Mouse (Mus musculus) myocyte (in vitro differentiated cells): ENCODE data around the gene Alkbh7. TPM values are rescaled to one million over a fixed set of nuclear protein-coding genes. Genes with fewer than 3 reads are reported as not detected.

Experiments
- H3K27me3 ChIP-seq: one replicate; pipeline ENCODE4 v1.6.1; 2011; ENCODE audit not compliant: control insufficient read depth, insufficient read depth, insufficient read length
- H3K36me3 ChIP-seq: one replicate; pipeline ENCODE4 v1.6.1; 2011; ENCODE audit not compliant: control insufficient read depth, insufficient read depth
- H3K4me2 ChIP-seq: one replicate; pipeline ENCODE4 v1.6.1; 2011; ENCODE audit warnings: low read depth, control low read depth
- H3K4me3 ChIP-seq: one replicate; pipeline ENCODE4 v1.5.1; 2011; ENCODE audit warnings: mild to moderate bottlenecking, control low read depth, moderate library complexity
- H3K79me2 ChIP-seq: one replicate; pipeline ENCODE4 v1.6.1; 2011; ENCODE audit not compliant: control insufficient read depth, insufficient read depth
- H3ac ChIP-seq: one replicate; pipeline ENCODE4 v1.6.1; 2011; ENCODE audit not compliant: control insufficient read depth, insufficient read length
- CEBPB ChIP-seq: IDR thresholded peaks from 2 replicates; pipeline ENCODE4 v1.6.1; 2011; ENCODE audit warnings: mild to moderate bottlenecking, moderate library complexity; ENCODE audit not compliant: poor library complexity, insufficient read depth, severe bottlenecking
- E2F4 ChIP-seq: IDR thresholded peaks from one replicate; pipeline ENCODE4 v1.6.1; 2011; ENCODE audit warnings: mild to moderate bottlenecking, control low read depth, moderate library complexity; ENCODE audit not compliant: insufficient read depth
- MAX ChIP-seq: IDR thresholded peaks from one replicate; pipeline ENCODE4 v1.6.1; 2011; ENCODE audit warnings: low read depth, mild to moderate bottlenecking, control low read depth
- MYOD1 ChIP-seq, 3 experiments: IDR thresholded peaks; one replicate each; pipeline ENCODE4 v1.6.1; 2011; ENCODE audit warnings: control low read depth in 2 of 3, low read depth in 2 of 3, mild to moderate bottlenecking in 2 of 3, moderate library complexity in 1 of 3; ENCODE audit not compliant: insufficient read length in 2 of 3, control insufficient read depth in 1 of 3
- MYOG ChIP-seq, 3 experiments: IDR thresholded peaks; one replicate each; pipeline ENCODE4 v1.6.1; 2011; ENCODE audit warnings: control low read depth in 2 of 3, low read depth in 2 of 3, mild to moderate bottlenecking in 2 of 3; ENCODE audit not compliant: insufficient read length in 2 of 3, control insufficient read depth in 1 of 3, insufficient read depth in 1 of 3
- POLR2A ChIP-seq: IDR thresholded peaks from one replicate; pipeline ENCODE4 v1.6.1; 2011; ENCODE audit warnings: low read depth, mild to moderate bottlenecking, control low read depth, moderate library complexity; ENCODE audit not compliant: insufficient read length
- POLR2AphosphoS2 ChIP-seq: IDR thresholded peaks from one replicate; pipeline ENCODE4 v1.6.1; 2011; ENCODE audit warnings: low read depth, control low read depth; ENCODE audit not compliant: insufficient read length
- REST ChIP-seq: IDR thresholded peaks from one replicate; pipeline ENCODE4 v1.6.1; 2011; ENCODE audit warnings: mild to moderate bottlenecking, control low read depth, moderate library complexity; ENCODE audit not compliant: insufficient read depth, insufficient read length
- SRF ChIP-seq: IDR thresholded peaks from one replicate; pipeline ENCODE4 v1.6.1; 2011; ENCODE audit warnings: low read depth; ENCODE audit not compliant: control insufficient read depth, insufficient read length
- TCF12 ChIP-seq: IDR thresholded peaks from one replicate; pipeline ENCODE4 v1.6.1; 2011; ENCODE audit warnings: mild to moderate bottlenecking, control low read depth; ENCODE audit not compliant: poor library complexity, insufficient read depth, severe bottlenecking
- TCF3 ChIP-seq: IDR thresholded peaks from one replicate; pipeline ENCODE4 v1.6.1; 2011; ENCODE audit warnings: low read depth, control low read depth; ENCODE audit not compliant: insufficient read length
- USF1 ChIP-seq: IDR thresholded peaks from one replicate; pipeline ENCODE4 v1.6.1; 2011; ENCODE audit warnings: low read depth, mild to moderate bottlenecking, control low read depth, moderate library complexity
- polyA plus RNA-seq: library from polyadenylated mRNA; unstranded; fragments of >200 nt; fragmentation: generic; extraction: Trizol; gene quantifications from one replicate; pipeline ENCODE4 v1.2.1, GENCODE M21; 2012; ENCODE audit warnings: missing spikeins

The Alkbh7 gene
- polyA plus RNA-seq, 1 experiment = 61.9 TPM

- Histone ChIP-seq H3ac (no peak overlapping the region), H3K36me3 (no peaks in the 10 kb centered on the region), H3K4me3 (no peak overlapping the region), H3K79me2 (no peaks in the 10 kb centered on the region), H3K4me2 (no peak overlapping the region), H3K27me3 (peaks cover 12% of the 10 kb centered on the region)
- TF ChIP-seq CEBPB = no peak
- TF ChIP-seq POLR2A = no peak
Observed at GRCm38 (mm10) chr17:56984886-56985285, 12.3 kb upstream of the Alkbh7 start.

GRCm38 (mm10) chr17:56985656-56986055 is 11.5 kb upstream of the Alkbh7 start:
- H3K27me3 ChIP-seq = peaks cover 12% of the 10 kb centered on the region

GRCm38 (mm10) chr17:56986105-56986805 is 10.9 kb upstream of the Alkbh7 start:
- Histone ChIP-seq H3ac (no peak overlapping the region), H3K4me3 (no peak overlapping the region), H3K79me2 (peaks cover 11% of the 10 kb centered on the region), H3K4me2 (no peak overlapping the region), H3K27me3 (peaks cover 8% of the 10 kb centered on the region), H3K36me3 (no peaks in the 10 kb centered on the region)
- TF ChIP-seq POLR2AphosphoS2 (no peak), REST (no peak), MAX (no peak), E2F4 (no peak), TCF3 (no peak), USF1 (no peak)

More at GRCm38 (mm10) chr17:56985656-56986055, 11.5 kb upstream of the Alkbh7 start:
- H3K4me2 ChIP-seq = no peak overlapping the region
- H3K4me3 ChIP-seq = no peak overlapping the region
- H3ac ChIP-seq = no peak overlapping the region
- H3K79me2 ChIP-seq = peaks cover 5% of the 10 kb centered on the region
- TF ChIP-seq TCF12 = no peak
- no peaks in the 10 kb centered on the region for H3K36me3 ChIP-seq

GRCm38 (mm10) chr17:56988441-56988840 is 8.7 kb upstream of the Alkbh7 start:
- TF ChIP-seq MYOD1 (IDR thresholded peaks at IDR 0.05; ENCODE audit: control insufficient read depth in 1 of 3, insufficient read length in 2 of 3, low read depth in 2 of 3) = no peak
- TF ChIP-seq SRF = no peak
- no peak for TF ChIP-seq TCF3
- TF ChIP-seq POLR2A = no peak
- no peak for TF ChIP-seq POLR2AphosphoS2
- no peak overlapping the region for H3K4me3 ChIP-seq
- H3K79me2 ChIP-seq = peaks cover 18% of the 10 kb centered on the region

GRCm38 (mm10) chr17:56988921-56989430 is 8.2 kb upstream of the Alkbh7 start:
- no peaks in the 10 kb centered on the region for H3K27me3 ChIP-seq
- H3K4me3 ChIP-seq = peak overlapping the region; percentile 96
- peak overlapping the region; percentile 99 for H3K4me2 ChIP-seq
- H3K36me3 ChIP-seq = peaks cover 4% of the 10 kb centered on the region
- H3K79me2 ChIP-seq = peaks cover 18% of the 10 kb centered on the region
- H3ac ChIP-seq = no peak overlapping the region
- TF ChIP-seq E2F4 (no peak), MYOG (IDR thresholded peaks at IDR 0.05; ENCODE audit: control insufficient read depth in 1 of 3, insufficient read depth in 1 of 3, insufficient read length in 2 of 3, low read depth in 2 of 3) (no peak), POLR2AphosphoS2 (no peak), USF1 (no peak), POLR2A (no peak), CEBPB (no peak), TCF3 (no peak)

More at GRCm38 (mm10) chr17:56988441-56988840, 8.7 kb upstream of the Alkbh7 start:
- no peaks in the 10 kb centered on the region for H3K36me3 ChIP-seq
- no peak overlapping the region for H3K4me2 ChIP-seq
- H3K27me3 ChIP-seq = no peaks in the 10 kb centered on the region
- H3ac ChIP-seq = no peak overlapping the region

- peaks cover 8% of the 10 kb centered on the region for H3K36me3 ChIP-seq
- H3K4me2 ChIP-seq = peak overlapping the region; percentile 99
- H3K79me2 ChIP-seq = peaks cover 18% of the 10 kb centered on the region
- no peaks in the 10 kb centered on the region for H3K27me3 ChIP-seq
- H3ac ChIP-seq = peak overlapping the region; percentile 89
- H3K4me3 ChIP-seq = peak overlapping the region; percentile 96
- TF ChIP-seq CEBPB (no peak), MAX (peak; percentile 85), USF1 (peak; percentile 79)
Observed at GRCm38 (mm10) chr17:56989467-56990114, 7.5 kb upstream of the Alkbh7 start.
